Mouse (Mus musculus): Measurements from ENCODE around the gene Hps1.
"Not testable (repeated sequence)": the region's sequence is repeated elsewhere in the genome, so short reads cannot be mapped to it uniquely, and the experiment has no call there.

Hps1 gene

GRCm38 (mm10) chr19:42779531-42780155 is at the start of gene Hps1:
Hps1 (minus strand) TSS chr19:42779978.
- DNase-seq, result peak; percentile 87

- DNase-seq, result no peak
Observed at GRCm38 (mm10) chr19:42829196-42829595, 49.4 kb upstream of the Hps1 start.

- no peak for DNase-seq
Observed at GRCm38 (mm10) chr19:42827843-42828242, 48.1 kb upstream of the Hps1 start.

- no peak for DNase-seq
Observed at GRCm38 (mm10) chr19:42820109-42820508, 40.3 kb upstream of the Hps1 start.

GRCm38 (mm10) chr19:42817761-42818160 is 38.0 kb upstream of the Hps1 start:
- no peak for DNase-seq

GRCm38 (mm10) chr19:42816261-42816660 is 36.5 kb upstream of the Hps1 start:
- DNase-seq, result no peak

- no peak for DNase-seq
Observed at GRCm38 (mm10) chr19:42810140-42810539, 30.4 kb upstream of the Hps1 start.

GRCm38 (mm10) chr19:42809491-42809890 is 29.7 kb upstream of the Hps1 start:
- DNase-seq, result no peak

- DNase-seq, result no peak
Observed at GRCm38 (mm10) chr19:42797866-42798265, 18.1 kb upstream of the Hps1 start.

- no peak for DNase-seq
Observed at GRCm38 (mm10) chr19:42795801-42796200, 16.0 kb upstream of the Hps1 start.

GRCm38 (mm10) chr19:42794914-42795613 is 15.3 kb upstream of the Hps1 start:
- peak; percentile 80 for DNase-seq

GRCm38 (mm10) chr19:42788311-42788710 is 8.5 kb upstream of the Hps1 start:
- no peak for DNase-seq

- no peak for DNase-seq
Observed at GRCm38 (mm10) chr19:42785562-42786220, 5.9 kb upstream of the Hps1 start.

- DNase-seq, result no peak
Observed at GRCm38 (mm10) chr19:42785129-42785528, 5.4 kb upstream of the Hps1 start.

- not testable (repeated sequence) for DNase-seq
Observed at GRCm38 (mm10) chr19:42780156-42780538, 369 bp upstream of the Hps1 start.

- peak; percentile 55 for DNase-seq
Observed at GRCm38 (mm10) chr19:42777801-42778200, 2.0 kb downstream of the Hps1 start.

- DNase-seq, result peak; percentile 60
Observed at GRCm38 (mm10) chr19:42776813-42777212, 3.0 kb downstream of the Hps1 start.

GRCm38 (mm10) chr19:42770141-42770872 is 9.5 kb downstream of the Hps1 start:
- DNase-seq, result no peak

GRCm38 (mm10) chr19:42769648-42770047 is 10.1 kb downstream of the Hps1 start:
- DNase-seq, result peak; percentile 52

GRCm38 (mm10) chr19:42767361-42767760 is 12.4 kb downstream of the Hps1 start:
- peak; percentile 57 for DNase-seq

GRCm38 (mm10) chr19:42764398-42764797 is 15.4 kb downstream of the Hps1 start:
- no peak for DNase-seq

- no peak for DNase-seq
Observed at GRCm38 (mm10) chr19:42756671-42757070, 23.1 kb downstream of the Hps1 start.

GRCm38 (mm10) chr19:42755148-42755870 is 24.5 kb downstream of the Hps1 start:
- DNase-seq, result peak; percentile 71

Measured in kidney, adult 9 months (tissue).